Mouse (Mus musculus): ENCODE results near the gene Clpx. TPM values are rescaled to one million over a fixed set of nuclear protein-coding genes. Genes with fewer than 3 reads are reported as not detected.

The Clpx gene
- polyA plus RNA-seq, 1 experiment from 2014 or later: 50.9 TPM

GRCm38 (mm10) chr9:65297056-65297455, 3.0 kb downstream of the Clpx start:
- H3K27ac ChIP-seq (replicated peaks): no peak overlapping the region
- no peaks in the 10 kb centered on the region for H3K27me3 ChIP-seq (replicated peaks; ENCODE audit: low read depth, poor library complexity, severe bottlenecking)
- H3K4me1 ChIP-seq: peaks cover 21% of the 10 kb centered on the region
- H3K36me3 ChIP-seq (replicated peaks): peaks cover 41% of the 10 kb centered on the region
- H3K4me3 ChIP-seq: no peak overlapping the region
- 97% methylated on average over 2 of the region's 2 CpGs for WGBS
- DNase-seq (ENCODE audit: low spot score): no peak
- no peaks in the 10 kb centered on the region for H3K9me3 ChIP-seq

GRCm38 (mm10) chr9:65298761-65299160, 4.7 kb downstream of the Clpx start:
- Histone ChIP-seq H3K36me3 (replicated peaks) (peaks cover 58% of the 10 kb centered on the region), H3K4me1 (peaks cover 13% of the 10 kb centered on the region), H3K27ac (replicated peaks) (no peak overlapping the region), H3K9me3 (no peaks in the 10 kb centered on the region), H3K27me3 (replicated peaks; ENCODE audit: low read depth, poor library complexity, severe bottlenecking) (no peaks in the 10 kb centered on the region), H3K4me3 (no peak overlapping the region)
- DNase-seq (ENCODE audit: low spot score): no peak
- WGBS: 88% methylated on average over 3 of the region's 3 CpGs

DNA sequence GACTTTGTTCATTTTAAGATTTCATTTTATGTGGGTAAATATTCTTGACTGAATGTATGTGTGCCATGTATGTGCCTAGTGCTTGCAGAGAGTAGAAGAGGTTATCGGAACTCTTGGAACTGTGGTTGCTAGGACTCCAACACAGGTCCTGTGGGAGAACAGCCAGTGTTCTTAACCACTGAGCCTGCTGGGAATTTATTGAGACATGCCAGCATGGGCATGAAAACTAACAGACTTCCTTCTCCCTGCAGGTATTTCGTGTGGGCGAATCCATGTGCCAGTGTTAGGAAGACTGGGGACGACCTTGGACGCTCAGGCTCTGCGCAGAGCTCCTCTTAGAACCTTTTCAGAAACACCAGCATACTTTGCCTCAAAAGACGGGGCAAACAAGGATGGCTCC, 5.6 kb downstream of the Clpx start:
- Histone ChIP-seq H3K27me3 (replicated peaks; ENCODE audit: low read depth, poor library complexity, severe bottlenecking) (no peaks in the 10 kb centered on the region), H3K4me1 (peaks cover 13% of the 10 kb centered on the region), H3K9me3 (no peaks in the 10 kb centered on the region), H3K4me3 (no peak overlapping the region), H3K27ac (replicated peaks) (no peak overlapping the region), H3K36me3 (replicated peaks) (peaks cover 67% of the 10 kb centered on the region)
- WGBS: 95% methylated on average over 7 of the region's 7 CpGs
- no peak for DNase-seq (ENCODE audit: low spot score)

DNA sequence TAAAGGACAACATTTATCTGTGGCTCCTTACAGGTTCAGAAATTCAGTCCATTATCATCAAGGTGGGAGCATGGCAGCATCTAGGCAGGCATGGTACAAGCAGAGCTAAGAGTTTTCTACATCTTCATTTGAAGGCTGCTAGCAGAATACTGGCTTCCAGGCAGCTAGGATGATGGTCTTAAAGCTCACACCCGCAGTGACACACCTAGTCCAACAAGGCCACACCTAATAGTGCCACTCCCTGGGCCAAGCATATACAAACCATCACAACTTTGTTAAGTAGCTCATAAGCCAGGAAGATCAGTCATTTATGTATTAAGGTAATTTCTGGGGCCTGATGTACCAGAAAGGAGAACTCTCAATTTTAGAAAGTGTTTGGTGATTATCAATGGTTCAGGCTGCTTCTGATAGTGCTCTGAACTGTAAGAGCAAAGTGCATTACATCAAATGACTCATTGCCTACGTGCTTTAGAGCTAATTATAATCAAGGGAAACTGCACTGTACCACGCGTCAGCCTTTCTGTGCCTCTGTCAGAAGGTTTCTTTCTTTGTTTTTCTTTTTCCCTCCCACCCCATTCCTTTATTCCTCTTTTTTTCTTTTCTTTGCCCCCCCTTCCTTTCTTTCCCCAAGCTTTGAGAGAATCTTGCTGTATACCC, 8.4 kb downstream of the Clpx start:
- H3K4me1 ChIP-seq: no peaks in the 10 kb centered on the region
- peaks cover 85% of the 10 kb centered on the region for H3K36me3 ChIP-seq (replicated peaks)
- no peaks in the 10 kb centered on the region for H3K27me3 ChIP-seq (replicated peaks; ENCODE audit: low read depth, poor library complexity, severe bottlenecking)
- no peak overlapping the region for H3K27ac ChIP-seq (replicated peaks)
- H3K9me3 ChIP-seq: no peaks in the 10 kb centered on the region
- no peak overlapping the region for H3K4me3 ChIP-seq
- DNase-seq (ENCODE audit: low spot score): no peak
- 94% methylated on average over 4 of the region's 4 CpGs for WGBS

DNA sequence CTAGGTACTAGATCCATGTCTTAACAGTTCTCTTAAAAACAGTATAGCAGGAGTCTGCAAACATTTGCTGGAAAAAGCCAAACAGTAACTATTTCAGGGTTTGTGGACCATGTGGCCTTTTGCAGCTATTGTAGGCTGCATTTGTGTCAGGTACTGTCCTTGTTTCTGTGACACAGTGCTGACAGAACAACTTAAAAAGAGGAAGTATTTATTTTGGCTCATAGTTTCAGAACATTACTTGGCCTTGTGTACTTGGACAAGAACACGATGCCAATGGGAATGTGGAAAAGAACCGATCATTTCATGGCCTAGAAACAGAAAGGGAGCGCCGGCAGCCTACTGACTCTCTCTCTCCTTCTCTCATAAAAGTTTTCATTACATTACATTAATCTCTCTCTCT, 9.5 kb downstream of the Clpx start:
- H3K4me1 ChIP-seq: no peaks in the 10 kb centered on the region
- no peak for DNase-seq (ENCODE audit: low spot score)
- 94% methylated on average over 4 of the region's 4 CpGs for WGBS
- no peak overlapping the region for H3K27ac ChIP-seq (replicated peaks)
- no peaks in the 10 kb centered on the region for H3K27me3 ChIP-seq (replicated peaks; ENCODE audit: low read depth, poor library complexity, severe bottlenecking)
- H3K9me3 ChIP-seq: no peaks in the 10 kb centered on the region
- no peak overlapping the region for H3K4me3 ChIP-seq
- peaks cover 88% of the 10 kb centered on the region for H3K36me3 ChIP-seq (replicated peaks)

- no peaks in the 10 kb centered on the region for H3K27me3 ChIP-seq (replicated peaks; ENCODE audit: low read depth, poor library complexity, severe bottlenecking)
- H3K36me3 ChIP-seq (replicated peaks): peaks cover 96% of the 10 kb centered on the region
- H3K9me3 ChIP-seq: no peaks in the 10 kb centered on the region
- WGBS: 76% methylated on average over 4 of the region's 4 CpGs
- DNase-seq (ENCODE audit: low spot score): no peak
- no peak overlapping the region for H3K4me3 ChIP-seq
- no peaks in the 10 kb centered on the region for H3K4me1 ChIP-seq
- H3K27ac ChIP-seq (replicated peaks): no peak overlapping the region
Observed at GRCm38 (mm10) chr9:65304300-65304699, 10.2 kb downstream of the Clpx start.

GRCm38 (mm10) chr9:65306672-65307071, 12.6 kb downstream of the Clpx start:
- Histone ChIP-seq H3K4me1 (no peaks in the 10 kb centered on the region), H3K4me3 (no peak overlapping the region), H3K36me3 (replicated peaks) (peaks cover 87% of the 10 kb centered on the region), H3K27ac (replicated peaks) (no peak overlapping the region), H3K9me3 (no peaks in the 10 kb centered on the region), H3K27me3 (replicated peaks; ENCODE audit: low read depth, poor library complexity, severe bottlenecking) (no peaks in the 10 kb centered on the region)
- 92% methylated on average over 2 of the region's 2 CpGs for WGBS
- DNase-seq (ENCODE audit: low spot score): no peak

DNA sequence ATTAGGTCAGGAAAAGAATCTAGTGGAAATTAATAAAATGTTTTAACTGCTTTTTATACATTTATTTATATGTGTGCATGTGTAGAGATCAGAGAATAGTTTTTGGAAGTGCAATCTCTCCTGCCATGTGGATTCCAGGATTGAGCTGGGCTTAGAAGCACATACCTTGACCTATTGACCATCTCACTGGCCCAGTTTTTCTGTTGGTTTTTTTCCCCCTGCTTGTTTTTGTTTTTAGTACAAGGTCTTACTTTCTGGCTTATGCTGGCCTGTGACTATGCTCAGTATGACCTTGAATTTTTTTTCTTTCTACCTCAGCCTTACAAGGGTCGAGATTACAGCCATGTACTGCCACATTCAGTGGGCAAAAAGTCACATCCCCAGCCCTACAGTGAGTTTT, 14.0 kb downstream of the Clpx start:
- DNase-seq (ENCODE audit: low spot score): no peak
- Histone ChIP-seq H3K27ac (replicated peaks) (no peak overlapping the region), H3K4me1 (no peaks in the 10 kb centered on the region), H3K9me3 (no peaks in the 10 kb centered on the region), H3K4me3 (no peak overlapping the region), H3K27me3 (replicated peaks; ENCODE audit: low read depth, poor library complexity, severe bottlenecking) (no peaks in the 10 kb centered on the region), H3K36me3 (replicated peaks) (peaks cover 86% of the 10 kb centered on the region)
- 88% methylated on average over 1 of the region's 1 CpGs for WGBS

DNA sequence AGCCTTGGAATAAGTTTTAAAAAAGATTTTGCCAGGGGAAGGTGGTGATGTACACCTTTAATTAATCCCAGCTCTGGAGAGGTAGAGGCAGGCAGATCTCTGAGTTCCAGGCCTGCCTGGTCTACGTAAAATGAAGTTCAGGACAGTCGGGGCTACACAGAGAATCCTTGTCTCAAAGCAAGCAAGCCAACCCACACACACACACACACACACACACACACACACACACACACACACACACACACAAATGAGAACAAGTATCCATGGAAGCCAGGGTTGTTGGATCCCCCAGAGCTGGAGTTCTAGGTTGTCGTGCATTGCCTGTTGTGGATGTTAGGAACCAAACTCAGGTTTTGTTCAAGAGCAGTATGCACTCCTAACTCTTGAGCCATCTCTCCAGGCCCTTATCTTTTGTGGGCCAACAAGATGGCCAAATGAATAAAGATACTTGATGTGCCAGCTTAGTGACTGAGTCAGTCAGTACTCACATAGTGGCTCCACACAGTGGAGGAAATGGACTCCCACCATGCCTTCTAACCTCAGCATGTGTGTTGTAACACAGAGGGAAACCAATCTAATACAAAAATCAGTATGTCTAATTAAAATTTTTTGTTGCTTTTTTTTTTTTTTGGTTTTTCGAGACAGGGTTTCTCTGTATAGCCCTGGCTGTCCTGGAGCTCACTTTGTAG, 18.8 kb downstream of the Clpx start:
- Histone ChIP-seq H3K9me3 (no peaks in the 10 kb centered on the region), H3K36me3 (replicated peaks) (peaks cover 77% of the 10 kb centered on the region), H3K27ac (replicated peaks) (no peak overlapping the region), H3K4me1 (no peaks in the 10 kb centered on the region), H3K4me3 (no peak overlapping the region), H3K27me3 (replicated peaks; ENCODE audit: low read depth, poor library complexity, severe bottlenecking) (no peaks in the 10 kb centered on the region)
- WGBS: 94% methylated on average over 4 of the region's 4 CpGs
- peak; percentile 12 for DNase-seq (ENCODE audit: low spot score)

DNA sequence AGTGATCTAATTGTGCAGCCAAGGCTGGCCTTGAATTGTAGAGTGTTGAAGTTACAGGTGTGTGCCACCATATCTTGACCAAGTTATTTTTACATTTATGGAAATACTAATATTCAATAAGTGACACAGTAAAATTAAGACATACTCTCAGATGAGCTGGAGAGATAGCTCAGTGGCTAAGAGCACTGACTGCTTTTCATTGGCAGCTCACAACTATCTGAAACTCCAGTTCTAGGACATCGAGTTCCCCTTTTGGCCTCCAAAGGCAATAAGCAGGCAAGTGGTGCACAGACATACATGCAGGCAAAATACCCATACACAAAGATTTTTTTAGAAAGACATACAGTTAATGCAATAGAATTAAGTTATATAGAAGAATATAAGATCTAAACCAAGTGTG, 19.8 kb downstream of the Clpx start:
- Histone ChIP-seq H3K36me3 (replicated peaks) (peaks cover 76% of the 10 kb centered on the region), H3K27me3 (replicated peaks; ENCODE audit: low read depth, poor library complexity, severe bottlenecking) (no peaks in the 10 kb centered on the region), H3K9me3 (no peaks in the 10 kb centered on the region), H3K4me1 (no peaks in the 10 kb centered on the region), H3K4me3 (no peak overlapping the region), H3K27ac (replicated peaks) (no peak overlapping the region)
- no peak for DNase-seq (ENCODE audit: low spot score)
- WGBS: 98% methylated on average over 1 of the region's 1 CpGs

GRCm38 (mm10) chr9:65322255-65322900, 28.3 kb downstream of the Clpx start:
- Histone ChIP-seq H3K4me1 (no peaks in the 10 kb centered on the region), H3K36me3 (replicated peaks) (peaks cover 89% of the 10 kb centered on the region), H3K9me3 (no peaks in the 10 kb centered on the region), H3K27me3 (replicated peaks; ENCODE audit: low read depth, poor library complexity, severe bottlenecking) (no peaks in the 10 kb centered on the region), H3K27ac (replicated peaks) (no peak overlapping the region), H3K4me3 (no peak overlapping the region)
- WGBS: 91% methylated on average over 11 of the region's 11 CpGs
- DNase-seq (ENCODE audit: low spot score): no peak

- peaks cover 97% of the 10 kb centered on the region for H3K36me3 ChIP-seq (replicated peaks)
- no peak for DNase-seq (ENCODE audit: low spot score)
- no peak overlapping the region for H3K4me3 ChIP-seq
- H3K4me1 ChIP-seq: no peaks in the 10 kb centered on the region
- H3K27ac ChIP-seq (replicated peaks): no peak overlapping the region
- no peaks in the 10 kb centered on the region for H3K9me3 ChIP-seq
- H3K27me3 ChIP-seq (replicated peaks; ENCODE audit: low read depth, poor library complexity, severe bottlenecking): no peaks in the 10 kb centered on the region
Observed at GRCm38 (mm10) chr9:65325971-65326370, 31.9 kb downstream of the Clpx start.

- H3K4me3 ChIP-seq: no peak overlapping the region
- no peak overlapping the region for H3K27ac ChIP-seq (replicated peaks)
- DNase-seq (ENCODE audit: low spot score): no peak
- 94% methylated on average over 2 of the region's 2 CpGs for WGBS
- no peaks in the 10 kb centered on the region for H3K27me3 ChIP-seq (replicated peaks; ENCODE audit: low read depth, poor library complexity, severe bottlenecking)
- peaks cover 91% of the 10 kb centered on the region for H3K36me3 ChIP-seq (replicated peaks)
- H3K4me1 ChIP-seq: no peaks in the 10 kb centered on the region
- H3K9me3 ChIP-seq: no peaks in the 10 kb centered on the region
Observed at GRCm38 (mm10) chr9:65327371-65327770, 33.3 kb downstream of the Clpx start.

Data from embryonic facial prominence, embryonic 10.5 days (tissue).